Mouse (Mus musculus): ENCODE measurements around the gene Tmem63c.
A peak's percentile ranks its signal among the peaks of the same experiment; 100 is the strongest.

Gene Tmem63c

GRCm38 (mm10) chr12:87054873-87055272, 33.7 kb downstream of the Tmem63c start:
- no peak for DNase-seq (ENCODE audit: low read depth, low spot score)

GRCm38 (mm10) chr12:87057066-87057465, 35.9 kb downstream of the Tmem63c start:
- DNase-seq (ENCODE audit: low read depth, low spot score) = no peak

GRCm38 (mm10) chr12:87065446-87065845, 44.3 kb downstream of the Tmem63c start:
- no peak for DNase-seq (ENCODE audit: low read depth, low spot score)

GRCm38 (mm10) chr12:87066429-87066828, 45.3 kb downstream of the Tmem63c start:
- no peak for DNase-seq (ENCODE audit: low read depth, low spot score)

GRCm38 (mm10) chr12:87070520-87070919, 49.4 kb downstream of the Tmem63c start:
- no peak for DNase-seq (ENCODE audit: low read depth, low spot score)

GRCm38 (mm10) chr12:87076610-87077009, 55.5 kb downstream of the Tmem63c start:
- no peak for DNase-seq (ENCODE audit: low read depth, low spot score)

GRCm38 (mm10) chr12:87082797-87083196, 61.7 kb downstream of the Tmem63c start:
- DNase-seq (ENCODE audit: low read depth, low spot score) = no peak

- no peak for DNase-seq (ENCODE audit: low read depth, low spot score)
Measured at GRCm38 (mm10) chr12:87087236-87087635, 66.1 kb downstream of the Tmem63c start.

- no peak for DNase-seq (ENCODE audit: low read depth, low spot score)
Measured at GRCm38 (mm10) chr12:87088331-87088730, 67.2 kb downstream of the Tmem63c start.

GRCm38 (mm10) chr12:87089255-87089654, 68.1 kb downstream of the Tmem63c start:
- DNase-seq (ENCODE audit: low read depth, low spot score) = no peak

GRCm38 (mm10) chr12:87089701-87090100, 68.6 kb downstream of the Tmem63c start:
- DNase-seq (ENCODE audit: low read depth, low spot score) = no peak

GRCm38 (mm10) chr12:87091916-87092315, 70.8 kb downstream of the Tmem63c start:
- no peak for DNase-seq (ENCODE audit: low read depth, low spot score)

- no peak for DNase-seq (ENCODE audit: low read depth, low spot score)
Measured at GRCm38 (mm10) chr12:87093249-87093648, 72.1 kb downstream of the Tmem63c start.

GRCm38 (mm10) chr12:87093671-87094070, 72.5 kb downstream of the Tmem63c start:
- DNase-seq (ENCODE audit: low read depth, low spot score) = no peak

GRCm38 (mm10) chr12:87100331-87100730, 79.2 kb downstream of the Tmem63c start:
- DNase-seq (ENCODE audit: low read depth, low spot score) = no peak

- no peak for DNase-seq (ENCODE audit: low read depth, low spot score)
Measured at GRCm38 (mm10) chr12:87102165-87102631, 81.1 kb downstream of the Tmem63c start, which contains the start of gene Ngb. Gene Ngb, minus strand, starts transcription at chr12:87102539.

GRCm38 (mm10) chr12:87103471-87103870, 82.3 kb downstream of the Tmem63c start:
- DNase-seq (ENCODE audit: low read depth, low spot score) = no peak

GRCm38 (mm10) chr12:87104796-87105195, 83.7 kb downstream of the Tmem63c start:
- no peak for DNase-seq (ENCODE audit: low read depth, low spot score)

- DNase-seq (ENCODE audit: low read depth, low spot score) = no peak
Measured at GRCm38 (mm10) chr12:87107357-87107977, 86.3 kb downstream of the Tmem63c start.

GRCm38 (mm10) chr12:87121918-87122589, 100.9 kb downstream of the Tmem63c start:
- DNase-seq (ENCODE audit: low read depth, low spot score) = no peak

- DNase-seq (ENCODE audit: low read depth, low spot score) = peak; percentile 75
Measured at GRCm38 (mm10) chr12:87127256-87127655, 106.1 kb downstream of the Tmem63c start.

GRCm38 (mm10) chr12:87130224-87130623, 109.1 kb downstream of the Tmem63c start:
- DNase-seq (ENCODE audit: low read depth, low spot score) = no peak

- no peak for DNase-seq (ENCODE audit: low read depth, low spot score)
Measured at GRCm38 (mm10) chr12:87131181-87131580, 110.0 kb downstream of the Tmem63c start.

Measured in retina, adult 2 months (tissue).